Comparison of ENCODE assay signal across 8 mouse cellular contexts in the genomic region with DNA sequence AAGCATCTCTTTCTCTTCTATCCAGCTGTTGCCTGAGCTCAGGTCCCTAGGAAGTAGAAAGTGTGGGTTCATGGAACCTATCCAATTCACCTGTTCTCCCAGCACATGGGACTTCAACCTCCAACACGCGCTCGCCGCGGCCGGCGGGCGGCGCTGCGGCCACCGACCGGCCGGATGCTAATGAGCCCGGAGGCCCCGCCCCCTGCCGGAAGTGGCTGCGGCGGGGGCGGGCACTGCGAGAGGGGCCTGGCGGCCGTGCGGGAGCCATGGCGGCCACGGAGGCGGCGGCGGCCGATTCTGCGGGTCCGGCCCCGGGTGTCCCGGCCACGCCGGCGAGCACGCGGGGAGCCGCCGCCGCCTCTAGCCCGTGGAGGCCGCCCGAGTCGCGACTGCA. TPM values are rescaled to one million over a fixed set of nuclear protein-coding genes. Genes with fewer than 3 reads are reported as not detected.
DNase-seq lines count a peak whose midpoint lies in the region; ATAC-seq lines count a peak whose summit lies in the region.

A gene (plus strand): TSS at position 233 of the 394 bp plus-strand sequence.

- H3K36me3 ChIP-seq in intestine, embryonic 14.5 days (ENCODE audit: control insufficient read depth, insufficient read depth, low read length) = 0 out of 2 replicates have a peak, but pooled peaks cover 8% of the 10 kb centered on the region
- H3K36me3 ChIP-seq in midbrain, embryonic 10.5 days = peaks cover 34% of the 10 kb centered on the region

- peak within 1 kb of the TSS; percentile 91 for H3K4me2 ChIP-seq in intestine, embryonic 14.5 days (ENCODE audit: low read length)

- H3K9me3 ChIP-seq in intestine, embryonic 14.5 days (ENCODE audit: control insufficient read depth, low read length) = no peaks in the 10 kb centered on the region
- H3K9me3 ChIP-seq in midbrain, embryonic 10.5 days (replicated peaks) = no peaks in the 10 kb centered on the region

- no peaks in the 10 kb centered on the region for H3K27me3 ChIP-seq in intestine, embryonic 14.5 days (replicated peaks; ENCODE audit: control insufficient read depth, insufficient read depth, low read length)
- no peaks in the 10 kb centered on the region for H3K27me3 ChIP-seq in midbrain, embryonic 10.5 days (ENCODE audit: low read depth, poor library complexity, severe bottlenecking)

- peak within 1 kb of the TSS; percentile 84 for H3K9ac ChIP-seq in intestine, embryonic 14.5 days (ENCODE audit: low read length)

- under 1% methylated on average over 46 of the region's 46 CpGs for WGBS in intestine, embryonic 14.5 days
- WGBS in midbrain, embryonic 10.5 days = under 1% methylated on average over 46 of the region's 46 CpGs

- ATAC-seq in intestine, embryonic 14.5 days (replicated peaks; ENCODE audit: low FRiP score, low TSS enrichment, low read depth) = peak; percentile 84

- peaks cover 8% of the 10 kb centered on the region for H3K4me1 ChIP-seq in intestine, embryonic 14.5 days (replicated peaks; ENCODE audit: control insufficient read depth, insufficient read depth, low read length)
- H3K4me1 ChIP-seq in midbrain, embryonic 10.5 days = peaks cover 24% of the 10 kb centered on the region

- DNase-seq in adrenal gland, postnatal 10 days = peak; percentile 94
- peak; percentile 80 for DNase-seq in embryo, embryonic 11.5 days (ENCODE audit: low read depth, low spot score)
- peak; percentile 74 to 82 for DNase-seq in gastrocnemius, postnatal 36 days
- DNase-seq in intestine, embryonic 14.5 days (ENCODE audit: low spot score) = peak; percentile 87
- DNase-seq in left cerebral cortex, postnatal 36 days (ENCODE audit: low spot score in 2 of 2) = peak; percentile 80 to 83
- DNase-seq in midbrain, embryonic 10.5 days (ENCODE audit: low spot score) = peak; percentile 85
- DNase-seq in right cerebral cortex, postnatal 4 days = peak; percentile 89
- DNase-seq in yolk sac, embryonic 10.5 days (ENCODE audit: low spot score) = peak; percentile 76

- H3K27ac ChIP-seq in intestine, embryonic 14.5 days (ENCODE audit: low read depth) = no peak within 1 kb of the TSS
- H3K27ac ChIP-seq in midbrain, embryonic 10.5 days (replicated peaks) = peak within 1 kb of the TSS; percentile 88

- peak within 1 kb of the TSS; percentile 96 for H3K4me3 ChIP-seq in intestine, embryonic 14.5 days (ENCODE audit: low read depth, low read length)
- H3K4me3 ChIP-seq in midbrain, embryonic 10.5 days = peak within 1 kb of the TSS; percentile 97

- intact Hi-C loops in gastrocnemius, postnatal 36 days (cut with DNase I) = loop anchor here (5.0 kb wide), 1 partner anchor 34 kb away; a partner anchor contains a TSS
- intact Hi-C loops in left cerebral cortex, postnatal 36 days (cut with DNase I) = loop anchor here (1.0 to 5.0 kb wide), 2 partner anchors 36 to 534 kb away; no protein-coding TSS in a partner anchor

RNA-seq across cellular contexts. Expression of the gene that starts here (rescaled TPM):
- total RNA-seq in adrenal gland, postnatal 10 days (2021) = 10 to 100 TPM; 16.0 to 19.0 TPM
- total RNA-seq in gastrocnemius, postnatal 36 days (2021) = 10 to 100 TPM; 16.9 to 18.9 TPM
- polyA plus RNA-seq in intestine, embryonic 14.5 days (2014; fragmentation: Nextera tagmentation; extraction: Ambion mirVana) = 11.9 and 12.5 TPM in 2 replicates
- total RNA-seq in left cerebral cortex, postnatal 36 days (2021) = 10 to 100 TPM; 63.3 to 66.0 TPM
- polyA plus RNA-seq in midbrain, embryonic 10.5 days (2016; fragmentation: Nextera tagmentation; extraction: Ambion mirVana) = 12.6 and 15.3 TPM in 2 replicates
